Mouse (Mus musculus) embryo, embryonic 10.5 days (tissue): ENCODE measurements around the gene Ky.

Source experiments
- DNase-seq: peaks from one replicate; pipeline ENCODE4 v3.0.0-alpha.2; 2015; ENCODE audit warnings: low spot score

Ky gene

DNA sequence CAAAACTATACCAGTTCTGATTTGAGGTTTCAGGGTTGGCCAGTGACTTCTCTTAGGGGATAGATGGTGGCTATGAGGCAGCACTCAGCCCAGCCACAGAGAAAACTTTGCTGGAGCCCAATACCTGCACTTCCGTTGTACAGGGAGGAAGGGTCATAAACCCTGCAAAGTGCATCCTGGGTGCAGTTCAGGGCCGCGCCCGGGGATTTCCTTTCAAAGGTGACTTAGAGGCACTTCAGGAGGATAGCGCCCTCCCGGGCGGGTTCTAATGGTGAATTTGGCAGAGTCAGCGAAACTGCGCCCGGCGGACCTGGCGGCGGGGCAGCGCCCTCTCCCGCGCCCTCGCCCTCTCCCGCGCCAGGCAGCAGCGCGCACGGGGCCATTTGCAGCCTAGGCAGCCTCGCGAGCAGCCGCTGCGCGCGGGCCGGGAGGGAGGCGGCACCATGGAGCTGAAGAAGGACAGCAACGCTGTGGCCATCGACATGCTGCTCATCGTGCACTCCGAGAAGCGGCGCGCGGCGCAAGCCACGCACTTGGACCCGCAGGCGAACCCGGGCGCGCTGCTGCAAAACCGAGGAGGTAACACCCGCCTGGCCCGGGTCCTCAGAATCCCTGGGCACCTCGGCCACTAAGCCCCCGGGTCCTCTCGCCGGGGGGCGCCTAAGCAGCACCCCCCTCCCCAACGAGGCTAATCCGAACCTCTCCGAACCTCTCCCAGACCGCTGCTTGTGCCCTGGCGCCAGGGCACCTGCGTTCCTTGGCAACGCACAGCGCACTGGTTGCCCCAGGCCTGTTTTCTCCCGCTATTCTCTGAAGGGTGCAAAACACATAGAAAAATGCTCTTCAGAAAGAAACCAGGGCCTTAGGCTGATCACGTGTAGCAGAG, at the start of gene Ky:
Gene Ky (plus strand): TSS at position 51 of the 886 bp plus-strand sequence.
- DNase-seq: peak; percentile 34

- DNase-seq: no peak
Observed at GRCm38 (mm10) chr9:102462251-102462650, 43.3 kb upstream of the Ky start.

- no peak for DNase-seq
Observed at GRCm38 (mm10) chr9:102465044-102465443, 40.5 kb upstream of the Ky start.

- DNase-seq: no peak
Observed at GRCm38 (mm10) chr9:102465726-102466125, 39.8 kb upstream of the Ky start.

DNA sequence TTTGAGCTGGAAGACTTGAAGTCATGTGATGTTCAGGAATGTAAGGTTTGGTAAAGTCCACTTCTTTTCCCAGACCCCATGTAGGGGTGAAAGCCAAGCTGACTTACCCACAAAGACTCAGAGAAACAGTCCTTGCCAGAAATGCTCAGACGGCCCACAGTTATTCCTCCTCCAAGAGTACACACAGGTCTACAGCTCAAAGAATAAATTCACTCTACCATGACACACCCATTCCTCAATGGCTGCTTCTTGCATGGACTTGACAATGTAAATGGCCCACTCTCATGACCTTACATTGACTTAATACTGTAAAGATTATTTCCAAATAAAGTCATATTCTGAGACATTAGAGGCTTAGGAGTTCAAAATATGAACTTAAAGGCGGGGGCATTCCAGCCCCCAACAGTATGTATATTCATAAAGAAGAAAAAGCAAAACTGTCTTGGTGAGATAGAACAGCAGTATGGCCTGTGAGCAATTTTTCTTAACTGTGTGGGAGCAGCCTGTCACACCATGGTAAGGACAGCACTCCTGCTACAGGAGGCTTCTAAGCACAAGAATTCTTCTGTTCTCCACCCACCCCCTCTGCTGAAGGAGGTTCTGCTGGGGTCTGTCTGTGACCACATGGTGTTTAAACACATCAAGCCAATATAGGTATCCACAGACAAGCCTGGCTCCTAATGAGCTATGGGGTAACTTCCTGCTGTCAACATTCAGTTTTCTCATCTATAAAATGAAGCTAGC, 35.3 kb upstream of the Ky start:
- DNase-seq: no peak

DNA sequence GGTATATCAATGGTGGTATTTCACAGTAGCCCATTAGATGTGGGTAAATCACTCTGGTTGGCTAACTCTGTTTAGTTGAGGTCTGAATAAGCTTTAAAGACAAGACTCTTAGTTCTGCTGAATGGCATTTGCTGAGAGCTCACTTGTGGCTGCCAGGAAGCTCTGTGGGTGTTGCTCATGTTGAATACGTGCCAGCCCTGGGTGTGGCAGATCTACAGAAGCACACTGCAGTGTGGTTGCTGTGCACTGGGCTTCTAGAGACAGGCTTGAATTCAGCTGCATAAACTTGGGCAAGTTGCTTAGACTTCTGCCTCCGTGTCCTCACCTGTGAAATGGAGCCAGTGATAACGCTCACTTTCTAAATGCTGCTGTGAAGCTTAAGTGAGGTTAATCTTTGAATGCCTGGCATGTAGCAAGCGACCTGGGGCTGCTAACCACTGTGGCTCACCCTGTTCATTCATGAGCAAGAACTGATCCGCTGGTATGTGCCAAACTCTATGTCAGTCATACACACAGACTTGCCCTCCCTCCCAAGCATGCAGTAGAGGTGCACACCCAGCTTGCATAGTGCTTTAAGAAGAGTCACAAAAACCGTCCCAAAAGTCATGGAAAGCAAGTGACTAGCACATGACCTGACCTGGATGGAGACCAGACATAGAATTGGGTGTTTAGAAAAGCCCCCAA, 27.6 kb upstream of the Ky start:
- no peak for DNase-seq

- no peak for DNase-seq
Observed at GRCm38 (mm10) chr9:102478451-102478835, 27.1 kb upstream of the Ky start.

- DNase-seq: peak; percentile 39
Observed at GRCm38 (mm10) chr9:102479022-102479421, 26.5 kb upstream of the Ky start.

DNA sequence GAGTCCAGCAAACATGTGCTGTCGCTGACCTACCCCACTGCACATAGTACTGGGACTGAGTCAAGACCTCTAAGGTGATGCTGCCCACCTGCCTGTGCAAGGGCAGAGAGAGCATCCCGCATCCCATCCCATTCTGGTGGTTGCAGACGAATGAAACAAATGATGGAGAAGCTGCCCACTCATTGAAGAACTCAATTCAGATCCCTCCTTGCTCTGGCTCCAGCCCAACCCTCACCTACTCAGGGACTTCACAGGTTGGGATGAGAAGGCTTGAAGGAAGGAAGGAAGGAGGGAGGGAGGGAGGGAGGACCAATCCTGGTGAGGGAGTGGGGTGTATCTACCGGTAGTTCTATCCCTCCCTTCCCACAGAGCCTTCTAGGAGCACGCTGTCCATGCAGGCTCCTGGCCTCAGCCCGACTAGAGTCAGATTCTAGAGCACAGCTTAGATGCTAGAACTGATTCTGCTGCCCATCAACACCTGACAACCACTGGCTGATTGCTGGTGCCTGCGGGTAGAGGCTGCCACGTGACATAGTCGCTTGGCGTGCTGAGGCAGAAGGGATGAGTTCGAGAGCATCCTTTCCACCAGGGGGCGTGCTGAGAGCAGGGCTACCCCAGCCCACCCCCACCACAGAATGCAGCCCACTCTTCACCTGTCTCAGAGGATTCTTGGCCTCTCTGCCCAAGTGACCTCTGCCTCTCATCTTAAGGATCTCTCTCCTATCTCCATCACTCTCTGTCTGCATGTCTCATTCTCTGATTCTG, 13.3 kb upstream of the Ky start:
- DNase-seq: peak; percentile 56

- peak; percentile 13 for DNase-seq
Observed at GRCm38 (mm10) chr9:102493044-102493443, 12.5 kb upstream of the Ky start.

DNA sequence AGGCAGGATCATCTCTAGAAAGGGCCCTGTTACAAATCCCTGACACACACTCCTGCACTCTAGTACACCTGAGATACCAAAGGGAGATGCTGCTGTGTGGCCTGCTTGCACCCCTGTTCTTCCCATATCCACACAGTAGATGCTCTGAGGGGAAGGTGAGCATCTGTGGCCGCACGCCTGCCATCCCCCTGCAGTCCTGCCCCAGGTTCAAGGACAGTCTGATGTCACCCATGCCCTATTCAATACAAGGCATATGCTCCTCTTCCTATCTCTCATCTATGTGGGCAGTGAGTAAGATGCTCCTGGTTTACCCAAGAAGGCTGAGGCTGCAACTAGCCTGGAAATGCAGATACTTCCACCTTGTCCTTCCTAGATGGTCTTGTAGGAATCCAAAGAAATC, 11.6 kb upstream of the Ky start:
- DNase-seq: no peak

GRCm38 (mm10) chr9:102494454-102494853, 11.1 kb upstream of the Ky start:
- no peak for DNase-seq

GRCm38 (mm10) chr9:102495266-102495665, 10.3 kb upstream of the Ky start:
- no peak for DNase-seq

- DNase-seq: no peak
Observed at GRCm38 (mm10) chr9:102496481-102497041, 9.0 kb upstream of the Ky start.

DNA sequence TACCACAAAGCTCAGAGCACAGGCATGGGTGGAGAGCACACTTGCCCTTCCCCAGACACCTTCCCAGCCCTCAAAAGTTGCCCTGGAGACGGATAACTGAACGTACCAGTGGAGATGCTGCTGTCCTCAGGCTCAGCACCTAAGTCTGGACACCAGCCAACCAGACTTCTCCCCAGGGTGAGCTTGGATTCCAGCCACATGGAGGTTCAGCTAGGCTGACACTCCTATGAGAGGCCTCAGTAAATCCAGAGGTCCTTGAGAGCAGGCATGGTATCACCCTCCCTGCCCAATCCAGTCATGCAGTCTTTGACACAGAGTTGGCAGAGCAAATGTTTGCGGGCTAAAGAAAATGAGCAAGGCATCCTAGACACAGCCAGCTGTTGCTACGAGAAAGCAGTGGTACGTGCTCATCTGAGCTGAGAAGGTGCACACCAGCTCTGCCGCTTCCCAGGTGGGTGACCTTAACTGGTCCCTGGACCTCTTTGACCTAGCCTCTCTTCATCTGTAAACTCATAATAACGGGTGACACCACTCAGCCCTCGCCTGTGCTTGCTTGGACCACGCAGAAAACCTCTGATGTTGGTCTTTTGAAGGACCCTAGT, 8.4 kb upstream of the Ky start:
- no peak for DNase-seq

DNA sequence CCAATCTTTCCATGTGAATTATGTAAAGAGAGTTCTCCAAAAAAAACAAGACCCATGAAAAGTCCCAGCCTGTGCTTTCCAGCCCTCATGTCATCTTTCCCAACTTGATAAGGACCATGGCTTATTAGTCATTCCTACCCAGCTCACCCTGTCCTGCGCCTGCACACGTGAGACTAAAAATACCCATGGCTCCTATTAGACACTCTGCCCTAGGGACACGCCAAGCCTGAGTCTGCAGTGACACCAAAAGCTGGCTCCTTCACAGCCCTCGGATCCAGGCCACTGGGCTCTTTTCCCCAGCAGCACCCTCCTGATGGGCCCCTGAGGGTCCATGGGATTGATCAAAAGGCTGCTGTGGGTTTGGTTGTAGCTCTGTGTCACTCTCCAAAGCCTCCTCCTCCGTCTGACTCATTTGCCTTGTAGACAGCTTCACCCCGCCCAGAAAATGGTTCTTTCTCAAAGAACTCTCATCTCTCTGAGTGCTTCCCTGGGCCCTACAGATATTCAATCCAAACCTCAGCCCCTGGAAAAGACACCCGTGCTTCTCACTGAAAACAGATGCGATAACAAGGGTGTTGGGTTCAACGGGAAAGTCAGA, 7.6 kb upstream of the Ky start:
- no peak for DNase-seq

GRCm38 (mm10) chr9:102498701-102499100, 6.8 kb upstream of the Ky start:
- no peak for DNase-seq

- DNase-seq: no peak
Observed at GRCm38 (mm10) chr9:102499266-102499665, 6.3 kb upstream of the Ky start.

DNA sequence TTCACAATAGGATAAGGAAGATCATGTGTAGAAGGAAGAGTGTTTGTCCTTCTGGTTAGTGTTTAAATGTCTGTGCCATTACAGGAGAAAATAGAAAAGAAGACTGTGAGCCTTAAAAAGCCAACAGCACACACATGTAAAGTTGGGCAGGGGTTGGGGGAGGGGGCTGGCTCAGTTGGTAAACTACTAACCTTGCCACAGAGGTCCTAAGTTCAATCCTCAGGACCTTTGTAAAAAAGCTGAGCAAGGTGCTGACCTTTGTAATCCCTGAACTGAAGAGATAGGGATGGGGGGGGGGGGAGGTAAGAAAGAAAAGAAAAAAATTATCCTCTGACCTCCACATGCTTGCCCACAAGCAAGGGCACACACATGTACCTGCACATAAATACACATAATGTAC, 5.8 kb upstream of the Ky start:
- DNase-seq: no peak

GRCm38 (mm10) chr9:102501113-102501512, 4.4 kb upstream of the Ky start:
- DNase-seq: no peak
